8 mouse cellular contexts compared by ENCODE assay signal in genomic region chr2:28468486-28469225, GRCm38 (mm10). TPM values are rescaled to one million over a fixed set of nuclear protein-coding genes. Genes with fewer than 3 reads are reported as not detected.
DNase-seq lines count a peak whose midpoint lies in the region; ATAC-seq and TF ChIP-seq lines count a peak whose summit lies in the region.

No protein-coding gene starts in this region.

- WGBS in embryonic facial prominence, embryonic 14.5 days = 55% methylated on average over 18 of the region's 18 CpGs
- WGBS in limb, embryonic 13.5 days = 55% methylated on average over 18 of the region's 18 CpGs
- WGBS in stomach, postnatal 0 days = 52% methylated on average over 18 of the region's 18 CpGs

- peak overlapping the region; percentile 81 for H3K9ac ChIP-seq in embryonic facial prominence, embryonic 14.5 days (ENCODE audit: low read depth, low read length)
- H3K9ac ChIP-seq in limb, embryonic 13.5 days = peak overlapping the region; percentile 98
- H3K9ac ChIP-seq in stomach, postnatal 0 days (ENCODE audit: low read length) = peak overlapping the region; percentile 95

- H3K27ac ChIP-seq in gastrocnemius, adult 2 months = peak overlapping the region; percentile 91
- no peak overlapping the region for H3K27ac ChIP-seq in embryonic facial prominence, embryonic 14.5 days (replicated peaks; ENCODE audit: low read depth, low read length)
- H3K27ac ChIP-seq in limb, embryonic 13.5 days = no peak overlapping the region
- no peak overlapping the region for H3K27ac ChIP-seq in stomach, postnatal 0 days (replicated peaks)

- H3K4me3 ChIP-seq in gastrocnemius, adult 2 months = peak overlapping the region; percentile 99
- peak overlapping the region; percentile 66 for H3K4me3 ChIP-seq in embryonic facial prominence, embryonic 14.5 days (ENCODE audit: low read depth, low read length)
- H3K4me3 ChIP-seq in limb, embryonic 13.5 days = peak overlapping the region; percentile 93
- H3K4me3 ChIP-seq in stomach, postnatal 0 days (ENCODE audit: low read depth, low read length) = peak overlapping the region; percentile 93

- intact Hi-C loops in gastrocnemius, adult 2 months (cut with DNase I) = no loop called here

- H3K4me1 ChIP-seq in embryonic facial prominence, embryonic 14.5 days (ENCODE audit: control insufficient read depth, insufficient read depth, low read length) = peaks cover 7% of the 10 kb centered on the region
- H3K4me1 ChIP-seq in limb, embryonic 13.5 days = peaks cover 20% of the 10 kb centered on the region
- H3K4me1 ChIP-seq in stomach, postnatal 0 days (replicated peaks; ENCODE audit: control insufficient read depth, insufficient read depth) = peaks cover 3% of the 10 kb centered on the region; the same call in 1 of the 2 replicates

- TF ChIP-seq EP300 in stomach, postnatal 0 days (optimal IDR thresholded peaks at IDR 0.05) = no peak

- no peaks in the 10 kb centered on the region for H3K27me3 ChIP-seq in embryonic facial prominence, embryonic 14.5 days (replicated peaks; ENCODE audit: control insufficient read depth, insufficient read depth, low read length)
- H3K27me3 ChIP-seq in limb, embryonic 13.5 days = peaks cover 10% of the 10 kb centered on the region
- no peaks in the 10 kb centered on the region for H3K27me3 ChIP-seq in stomach, postnatal 0 days (ENCODE audit: control insufficient read depth, insufficient read depth, low read length)

- peak overlapping the region; percentile 87 for H3K4me2 ChIP-seq in embryonic facial prominence, embryonic 14.5 days (ENCODE audit: low read depth, low read length)
- H3K4me2 ChIP-seq in limb, embryonic 13.5 days (replicated peaks) = peak overlapping the region; percentile 87
- H3K4me2 ChIP-seq in stomach, postnatal 0 days (replicated peaks; ENCODE audit: low read depth) = peak overlapping the region; percentile 82

- no peak for TF ChIP-seq CTCF in gastrocnemius, adult 2 months (IDR thresholded peaks at IDR 0.05)
- TF ChIP-seq CTCF in stomach, postnatal 0 days (IDR thresholded peaks at IDR 0.05; ENCODE audit: low read depth) = no peak

- no peaks in the 10 kb centered on the region; the same call in 1 of the 2 replicates for H3K9me3 ChIP-seq in embryonic facial prominence, embryonic 14.5 days (ENCODE audit: control insufficient read depth, low read length)
- H3K9me3 ChIP-seq in limb, embryonic 13.5 days = peaks cover 12% of the 10 kb centered on the region
- no peaks in the 10 kb centered on the region for H3K9me3 ChIP-seq in stomach, postnatal 0 days (ENCODE audit: control insufficient read depth, low read length)

- no peak for DNase-seq in gastrocnemius, adult 2 months
- no peak for DNase-seq in gastrocnemius, adult 8-10 months (ENCODE audit: low spot score in 2 of 2)
- peak; percentile 22 for DNase-seq in 3T3-L1 (ENCODE audit: low read depth, low spot score)
- no peak for DNase-seq in embryonic facial prominence, embryonic 14.5 days (ENCODE audit: low spot score)
- no peak for DNase-seq in stomach, postnatal 0 days (ENCODE audit: low spot score)
- DNase-seq in cerebellum, postnatal 10 days = no peak

- peaks cover 38% of the 10 kb centered on the region for H3K36me3 ChIP-seq in embryonic facial prominence, embryonic 14.5 days (ENCODE audit: control insufficient read depth, insufficient read depth, low read length)
- H3K36me3 ChIP-seq in limb, embryonic 13.5 days = peaks cover 45% of the 10 kb centered on the region
- H3K36me3 ChIP-seq in stomach, postnatal 0 days (ENCODE audit: control insufficient read depth, insufficient read depth, low read length) = peaks cover 11% of the 10 kb centered on the region; the same call in 1 of the 2 replicates

- no peak for ATAC-seq in embryonic facial prominence, embryonic 14.5 days (ENCODE audit: low read depth)
- no peak for ATAC-seq in limb, embryonic 13.5 days (ENCODE audit: low FRiP score, low read depth)
- no peak for ATAC-seq in stomach, postnatal 0 days (ENCODE audit: low FRiP score, low TSS enrichment)
- ATAC-seq in erythroid progenitor cell, adult 5-6 weeks (replicated peaks; ENCODE audit: low FRiP score, poor library complexity, severe bottlenecking) = no peak

RNA-seq across cellular contexts. Expression of gene Mrps2, which starts 0.8 kb away (rescaled TPM):
- total RNA-seq in gastrocnemius, adult 2 months (2021) = 10 to 100 TPM; 21.2 to 25.5 TPM
- total RNA-seq in gastrocnemius, adult 8-10 months (2022) = 10 to 100 TPM; 22.3 to 24.7 (median 23.9) TPM
- polyA plus RNA-seq in embryonic facial prominence, embryonic 14.5 days (2014; fragmentation: Nextera tagmentation; extraction: Ambion mirVana) = 50.5 and 55.5 TPM in 2 replicates
- polyA plus RNA-seq in limb, embryonic 13.5 days (2015; fragmentation: Nextera tagmentation; extraction: Ambion mirVana) = 59.4 and 60.0 TPM in 2 replicates
- polyA plus RNA-seq in stomach, postnatal 0 days (2015; fragmentation: Nextera tagmentation; extraction: Ambion mirVana) = 25.3 and 28.3 TPM in 2 replicates
- 8.0 and 8.3 TPM in 2 replicates for total RNA-seq in erythroid progenitor cell, adult 5-6 weeks (2015; ENCODE audit: low replicate concordance)
- 2.3 and 5.9 TPM in 2 replicates for total RNA-seq in erythroid progenitor cell, adult 5-6 weeks (2017; ENCODE audit: low replicate concordance)

RNA-seq across cellular contexts. Expression of gene 1700007K13Rik, which starts 2.5 kb away (rescaled TPM):
- total RNA-seq in gastrocnemius, adult 2 months (2021) = under 1 TPM; 0.33 to 0.36 TPM
- total RNA-seq in gastrocnemius, adult 8-10 months (2022) = not detected
- polyA plus RNA-seq in embryonic facial prominence, embryonic 14.5 days (2014; fragmentation: Nextera tagmentation; extraction: Ambion mirVana) = 1.7 and 5.9 TPM in 2 replicates
- polyA plus RNA-seq in limb, embryonic 13.5 days (2015; fragmentation: Nextera tagmentation; extraction: Ambion mirVana) = 0.32 and 0.48 TPM in 2 replicates
- polyA plus RNA-seq in stomach, postnatal 0 days (2015; fragmentation: Nextera tagmentation; extraction: Ambion mirVana) = 0.63 and 1.2 TPM in 2 replicates
- total RNA-seq in erythroid progenitor cell, adult 5-6 weeks (2015; ENCODE audit: low replicate concordance) = not detected in 2 replicates
- not detected in 2 replicates for total RNA-seq in erythroid progenitor cell, adult 5-6 weeks (2017; ENCODE audit: low replicate concordance)

RNA-seq across cellular contexts. Expression of gene Ppp1r26, which starts 22.1 kb away (rescaled TPM):
- total RNA-seq in gastrocnemius, adult 2 months (2021) = 1 to 10 TPM; 2.1 to 3.2 TPM
- total RNA-seq in gastrocnemius, adult 8-10 months (2022) = 1 to 10 TPM; 2.5 to 3.4 (median 3.0) TPM
- polyA plus RNA-seq in embryonic facial prominence, embryonic 14.5 days (2014; fragmentation: Nextera tagmentation; extraction: Ambion mirVana) = 3.8 and 4.9 TPM in 2 replicates
- polyA plus RNA-seq in limb, embryonic 13.5 days (2015; fragmentation: Nextera tagmentation; extraction: Ambion mirVana) = 6.2 and 7.1 TPM in 2 replicates
- polyA plus RNA-seq in stomach, postnatal 0 days (2015; fragmentation: Nextera tagmentation; extraction: Ambion mirVana) = 1.1 TPM in 2 replicates
- not detected in 2 replicates for total RNA-seq in erythroid progenitor cell, adult 5-6 weeks (2015; ENCODE audit: low replicate concordance)
- total RNA-seq in erythroid progenitor cell, adult 5-6 weeks (2017; ENCODE audit: low replicate concordance) = not detected in 2 replicates

RNA-seq across cellular contexts. Expression of gene Gbgt1, which starts 28.0 kb away (rescaled TPM):
- total RNA-seq in gastrocnemius, adult 2 months (2021) = 1 to 10 TPM in 1 of 2 experiments, under 1 TPM in 1; 0.56 to 1.1 TPM
- under 1 TPM; 0.36 to 0.99 (median 0.62) TPM for total RNA-seq in gastrocnemius, adult 8-10 months (2022)
- polyA plus RNA-seq in embryonic facial prominence, embryonic 14.5 days (2014; fragmentation: Nextera tagmentation; extraction: Ambion mirVana) = 1.3 and 1.7 TPM in 2 replicates
- polyA plus RNA-seq in limb, embryonic 13.5 days (2015; fragmentation: Nextera tagmentation; extraction: Ambion mirVana) = 0.94 and 0.95 TPM in 2 replicates
- polyA plus RNA-seq in stomach, postnatal 0 days (2015; fragmentation: Nextera tagmentation; extraction: Ambion mirVana) = 1.2 and 1.3 TPM in 2 replicates
- total RNA-seq in erythroid progenitor cell, adult 5-6 weeks (2015; ENCODE audit: low replicate concordance) = 2.9 TPM in 1 of 2 replicates, not detected in the other
- total RNA-seq in erythroid progenitor cell, adult 5-6 weeks (2017; ENCODE audit: low replicate concordance) = 0.39 and 4.9 TPM in 2 replicates

RNA-seq across cellular contexts. Expression of gene Gm10134, which starts 37.2 kb away (rescaled TPM):
- under 1 TPM in 1 of 2 experiments, not detected in 1; 0.98 TPM for total RNA-seq in gastrocnemius, adult 2 months (2021)
- total RNA-seq in gastrocnemius, adult 8-10 months (2022) = 1 to 10 TPM in 1 of 4 experiments, not detected in 3; 1.6 TPM
- polyA plus RNA-seq in embryonic facial prominence, embryonic 14.5 days (2014; fragmentation: Nextera tagmentation; extraction: Ambion mirVana) = 2.7 TPM in 1 of 2 replicates, not detected in the other
- polyA plus RNA-seq in limb, embryonic 13.5 days (2015; fragmentation: Nextera tagmentation; extraction: Ambion mirVana) = 1.4 and 2.5 TPM in 2 replicates
- polyA plus RNA-seq in stomach, postnatal 0 days (2015; fragmentation: Nextera tagmentation; extraction: Ambion mirVana) = 5.5 and 6.2 TPM in 2 replicates
- not detected in 2 replicates for total RNA-seq in erythroid progenitor cell, adult 5-6 weeks (2015; ENCODE audit: low replicate concordance)
- not detected in 2 replicates for total RNA-seq in erythroid progenitor cell, adult 5-6 weeks (2017; ENCODE audit: low replicate concordance)
